Mouse (Mus musculus): Measurements from ENCODE around the gene Ugt1a9. TPM values are rescaled to one million over a fixed set of nuclear protein-coding genes. Genes with fewer than 3 reads are reported as not detected.
"Not testable (repeated sequence)": the region's sequence is repeated elsewhere in the genome, so short reads cannot be mapped to it uniquely, and the experiment has no call there.

The Ugt1a9 gene
- total and polyA plus RNA-seq, 3 experiments = not detected

DNA sequence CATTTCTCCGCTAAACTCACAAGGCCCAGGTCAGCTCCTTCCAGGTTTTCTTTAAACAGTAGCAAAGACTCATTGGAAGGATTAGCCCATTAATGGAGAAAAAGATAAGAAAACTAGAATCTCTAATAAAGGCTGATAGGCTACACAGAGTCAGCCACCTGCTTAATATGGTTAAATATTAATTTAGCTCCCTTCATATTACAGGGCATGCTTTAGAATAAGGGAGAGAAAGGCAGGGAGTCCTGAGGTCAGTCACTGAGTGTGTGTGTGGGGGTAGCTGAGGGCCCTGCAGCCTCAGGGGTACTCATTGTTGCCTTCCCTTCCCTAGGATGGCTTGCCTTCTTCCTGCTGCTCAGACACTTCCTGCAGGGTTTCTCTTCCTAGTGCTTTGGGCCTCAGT is 67.5 kb downstream of the Ugt1a9 start:
- Histone ChIP-seq H3K27ac (ENCODE audit: insufficient read depth, low read depth) (no peak overlapping the region), H3K4me2 (ENCODE audit: insufficient read depth, low read depth, poor library complexity, severe bottlenecking) (no peak overlapping the region), H3K9me3 (replicated peaks; ENCODE audit: low read length) (no peaks in the 10 kb centered on the region), H3K27me3 (replicated peaks) (no peaks in the 10 kb centered on the region), H3K4me3 (replicated peaks in 1 of 3; ENCODE audit: low read depth in 2 of 3, low read length in 2 of 3, poor library complexity in 1 of 3) (no peak overlapping the region), H3K79me2 (replicated peaks; ENCODE audit: control insufficient read depth, extremely low read depth, insufficient read depth, poor library complexity, severe bottlenecking) (no peaks in the 10 kb centered on the region), H3K9ac (ENCODE audit: insufficient read depth, low read depth) (no peak overlapping the region), H3K36me3 (replicated peaks in 1 of 2; ENCODE audit: control insufficient read depth in 1 of 2, insufficient read depth in 1 of 2, low read length in 1 of 2) (no peaks in the 10 kb centered on the region), H3K4me1 (ENCODE audit: control insufficient read depth in 1 of 2, insufficient read depth in 2 of 2) (peaks cover 0 to 34% of the 10 kb centered on the region in 2 experiments; a peak in 3 of 4 replicates)
- in situ Hi-C loops (cut with MboI; ENCODE audit: low pct_ligation_motif_present, low pct_unique_long_range_greater_than_20kb, low sequenced_read_pairs) (loop anchor here (10.0 kb wide), 1 partner anchor 147 kb away; no protein-coding TSS in a partner anchor), dilution Hi-C loops (cut with MboI; ENCODE audit: extremely low pct_ligation_motif_present, extremely low pct_unique_long_range_greater_than_20kb, low sequenced_read_pairs) (no loop called here)
- DNase-seq (ENCODE audit: extremely low read depth) = no peak
- no peak for TF ChIP-seq MEF2A (IDR thresholded peaks at IDR 0.05; ENCODE audit: borderline replicate concordance, low read depth, low read length)
- no peak for TF ChIP-seq MAFK (IDR thresholded peaks at IDR 0.05; ENCODE audit: insufficient replicate concordance, low read length)
- TF ChIP-seq UBTF (IDR thresholded peaks at IDR 0.05; ENCODE audit: low read depth, low read length) = no peak
- TF ChIP-seq ZNF384 (IDR thresholded peaks at IDR 0.05; ENCODE audit: low read depth, low read length) = no peak
- TF ChIP-seq JUND (conservative IDR thresholded peaks at IDR 0.05; ENCODE audit: low read depth, low read length) = no peak
- TF ChIP-seq TBP (conservative IDR thresholded peaks at IDR 0.05; ENCODE audit: low read depth, low read length) = no peak

DNA sequence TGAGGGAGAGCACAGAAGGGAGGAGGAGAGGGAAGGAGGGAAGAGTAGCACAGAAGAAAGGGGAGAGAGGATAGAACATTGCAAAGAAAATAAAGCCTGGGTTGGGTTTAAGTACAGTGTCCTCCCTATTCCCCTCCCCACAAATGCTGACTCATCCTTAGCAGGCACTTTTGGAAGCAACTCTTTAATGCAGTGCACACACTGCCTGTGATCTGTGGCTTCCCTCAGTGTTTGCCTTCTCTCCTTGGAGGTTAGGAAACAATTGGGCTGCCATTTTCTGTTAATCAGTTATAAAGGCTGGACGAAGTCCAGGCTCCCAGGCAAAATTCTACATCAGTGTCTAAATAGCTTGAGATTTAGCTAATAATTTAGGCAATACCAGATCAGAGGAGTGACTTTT is 69.9 kb downstream of the Ugt1a9 start:
- H3K79me2 ChIP-seq (replicated peaks; ENCODE audit: control insufficient read depth, extremely low read depth, insufficient read depth, poor library complexity, severe bottlenecking); H3K36me3 ChIP-seq (replicated peaks in 1 of 2; ENCODE audit: control insufficient read depth in 1 of 2, insufficient read depth in 1 of 2, low read length in 1 of 2); in situ Hi-C loops (cut with MboI; ENCODE audit: low pct_ligation_motif_present, low pct_unique_long_range_greater_than_20kb, low sequenced_read_pairs); H3K4me3 ChIP-seq (replicated peaks in 1 of 3; ENCODE audit: low read depth in 2 of 3, low read length in 2 of 3, poor library complexity in 1 of 3); H3K9me3 ChIP-seq (replicated peaks; ENCODE audit: low read length); DNase-seq (ENCODE audit: extremely low read depth); dilution Hi-C loops (cut with MboI; ENCODE audit: extremely low pct_ligation_motif_present, extremely low pct_unique_long_range_greater_than_20kb, low sequenced_read_pairs); H3K9ac ChIP-seq (ENCODE audit: insufficient read depth, low read depth); H3K27me3 ChIP-seq (replicated peaks); H3K4me2 ChIP-seq (ENCODE audit: insufficient read depth, low read depth, poor library complexity, severe bottlenecking); H3K27ac ChIP-seq (ENCODE audit: insufficient read depth, low read depth): not testable (repeated sequence)
- peaks cover 0 to 15% of the 10 kb centered on the region in 2 experiments; a peak in 2 of 4 replicates for H3K4me1 ChIP-seq (ENCODE audit: control insufficient read depth in 1 of 2, insufficient read depth in 2 of 2)

DNA sequence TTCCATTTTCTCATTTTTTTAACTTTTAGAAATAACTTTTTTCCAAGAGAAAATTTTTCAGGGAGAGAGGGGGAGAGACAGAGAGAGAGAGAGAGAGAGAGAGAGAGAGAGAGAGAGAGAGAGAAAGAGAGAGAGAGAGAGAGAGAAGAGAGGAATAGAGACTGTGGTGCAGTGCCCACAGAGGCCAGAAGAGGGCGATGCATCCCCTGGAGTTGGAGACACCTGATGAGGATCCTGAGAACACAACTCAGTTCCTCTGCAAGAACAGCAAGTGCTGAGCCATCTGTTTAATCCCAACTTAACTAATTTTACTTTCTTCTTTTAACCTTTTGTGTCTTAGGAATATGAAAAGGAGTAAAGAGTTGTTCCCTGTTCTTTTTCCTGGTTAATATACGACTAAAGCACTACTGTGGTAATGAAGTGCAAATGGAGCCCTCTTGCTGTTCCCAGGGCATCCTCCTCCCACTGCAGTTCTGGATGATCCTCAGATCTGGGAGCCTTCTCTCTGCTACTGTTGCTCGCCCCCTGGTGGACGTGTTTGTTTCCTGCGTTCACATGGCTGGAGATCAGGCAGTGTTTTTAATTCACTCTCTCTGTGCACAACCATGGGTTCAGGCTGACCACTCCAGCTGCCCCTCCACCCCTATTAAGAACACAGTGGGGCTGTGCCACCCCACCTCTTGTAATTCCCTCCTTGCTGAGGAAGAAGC is 73.5 kb downstream of the Ugt1a9 start:
- TF ChIP-seq CTCF (conservative IDR thresholded peaks at IDR 0.05 in 1 of 2, IDR thresholded peaks at IDR 0.05 in 1 of 2; ENCODE audit: low read depth in 2 of 2, low read length in 2 of 2) (peak; percentile 27 to 53; a peak in 3 of 4 replicates), SMC3 (IDR thresholded peaks at IDR 0.05; ENCODE audit: low read depth, low read length) (peak; percentile 34), RAD21 (IDR thresholded peaks at IDR 0.05; ENCODE audit: low read depth, low read length) (peak; percentile 31)
- in situ Hi-C loops (cut with MboI; ENCODE audit: low pct_ligation_motif_present, low pct_unique_long_range_greater_than_20kb, low sequenced_read_pairs); H3K4me1 ChIP-seq (ENCODE audit: control insufficient read depth in 1 of 2, insufficient read depth in 2 of 2); dilution Hi-C loops (cut with MboI; ENCODE audit: extremely low pct_ligation_motif_present, extremely low pct_unique_long_range_greater_than_20kb, low sequenced_read_pairs); H3K27me3 ChIP-seq (replicated peaks); H3K36me3 ChIP-seq (replicated peaks in 1 of 2; ENCODE audit: control insufficient read depth in 1 of 2, insufficient read depth in 1 of 2, low read length in 1 of 2); H3K9ac ChIP-seq (ENCODE audit: insufficient read depth, low read depth); H3K79me2 ChIP-seq (replicated peaks; ENCODE audit: control insufficient read depth, extremely low read depth, insufficient read depth, poor library complexity, severe bottlenecking); H3K9me3 ChIP-seq (replicated peaks; ENCODE audit: low read length); H3K27ac ChIP-seq (ENCODE audit: insufficient read depth, low read depth); H3K4me2 ChIP-seq (ENCODE audit: insufficient read depth, low read depth, poor library complexity, severe bottlenecking); H3K4me3 ChIP-seq (replicated peaks in 1 of 3; ENCODE audit: low read depth in 2 of 3, low read length in 2 of 3, poor library complexity in 1 of 3): not testable (repeated sequence)
- DNase-seq (ENCODE audit: extremely low read depth) = peak; percentile 33

All from CH12.LX (cell line).